Mouse (Mus musculus) ES-E14 (cell line): ENCODE results near the gene Tmem164.

Experiments used
- CHD2 ChIP-seq: IDR thresholded peaks from 2 replicates; pipeline ENCODE4 v1.6.1; 2014; ENCODE audit warnings: mild to moderate bottlenecking, low read depth, low read length, inconsistent platforms
- HCFC1 ChIP-seq: IDR thresholded peaks from 2 replicates; pipeline ENCODE4 v1.6.1; 2012; ENCODE audit warnings: low read length, inconsistent platforms, borderline replicate concordance; ENCODE audit not compliant: insufficient read depth
- MAFK ChIP-seq: IDR thresholded peaks from 2 replicates; pipeline ENCODE4 v1.6.1; 2014; ENCODE audit warnings: mild to moderate bottlenecking, low read depth, low read length, inconsistent platforms; ENCODE audit not compliant: insufficient read depth
- ZC3H11A ChIP-seq: IDR thresholded peaks from 2 replicates; pipeline ENCODE4 v1.6.1; 2012; ENCODE audit warnings: low read depth, mild to moderate bottlenecking, inconsistent platforms, low read length, borderline replicate concordance

- no peak for TF ChIP-seq CHD2
- no peak for TF ChIP-seq ZC3H11A
- TF ChIP-seq MAFK: no peak
- no peak for TF ChIP-seq HCFC1
Measured at GRCm38 (mm10) chrX:142804596-142804995, 123.4 kb downstream of the Tmem164 start.
